Mouse (Mus musculus): ENCODE data around the gene Tagln.

Gene Tagln

DNA sequence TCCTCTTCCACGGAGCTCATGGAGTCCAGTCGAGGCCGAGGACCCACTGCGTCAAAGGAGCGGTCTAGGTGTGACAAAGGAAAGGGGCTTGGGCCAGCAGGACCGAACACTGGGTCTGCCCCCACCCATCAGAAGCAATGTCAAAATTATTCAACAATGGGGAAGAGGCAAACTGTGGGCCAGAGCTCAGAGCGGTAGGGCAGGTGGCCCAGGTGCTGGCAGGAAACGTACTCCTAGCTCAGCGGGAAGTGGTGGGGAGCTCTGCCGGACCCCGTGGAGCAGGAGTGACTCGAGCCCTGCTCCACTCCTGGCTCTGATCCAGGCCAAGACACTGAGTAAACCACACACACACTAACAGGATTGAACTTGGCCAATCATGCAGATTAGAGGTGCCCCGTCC lies 9.9 kb upstream of the Tagln start:
- DNase-seq = no peak

DNA sequence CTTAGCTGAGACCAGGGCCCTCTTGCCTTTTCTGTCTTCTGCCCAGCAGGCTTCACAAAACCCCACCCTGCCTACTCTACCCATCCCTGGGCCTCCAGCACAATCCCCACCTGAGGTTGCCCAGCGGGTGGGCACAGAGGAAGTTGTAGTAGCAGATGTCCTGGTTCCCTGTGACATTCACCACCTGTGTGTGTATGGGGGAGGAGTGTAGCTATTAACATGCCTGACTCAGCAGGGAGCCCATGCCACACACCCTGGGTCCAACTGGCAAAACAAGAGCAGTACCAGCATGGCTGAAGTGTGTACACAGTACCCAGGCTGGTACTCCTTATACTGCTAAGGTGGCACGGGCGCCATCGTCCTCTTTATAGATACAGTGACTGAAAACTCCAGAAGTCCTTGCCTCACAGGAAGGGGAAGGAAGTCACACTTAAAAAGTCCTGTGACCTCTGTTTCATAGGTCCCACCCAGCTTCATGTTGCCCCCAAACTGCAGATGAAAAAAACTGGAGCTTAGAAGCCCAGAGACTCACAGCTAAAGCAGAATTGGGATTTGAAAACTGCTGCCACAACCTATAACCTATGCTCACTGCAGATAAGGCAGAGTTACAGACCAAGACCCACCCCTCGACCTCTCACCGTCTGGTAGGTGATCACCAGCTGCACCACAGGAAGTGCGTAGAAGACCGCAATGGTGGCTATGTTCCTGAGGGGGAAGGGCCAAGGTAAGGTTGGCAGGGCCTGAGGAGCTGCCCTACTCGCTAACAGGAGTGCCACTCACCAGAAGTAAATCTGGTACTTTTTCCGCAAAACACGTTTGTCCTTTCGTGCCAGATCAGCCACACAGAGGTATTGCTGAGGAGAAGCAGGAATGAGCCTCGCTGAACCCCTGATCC lies 8.9 kb upstream of the Tagln start:
- DNase-seq = no peak

DNA sequence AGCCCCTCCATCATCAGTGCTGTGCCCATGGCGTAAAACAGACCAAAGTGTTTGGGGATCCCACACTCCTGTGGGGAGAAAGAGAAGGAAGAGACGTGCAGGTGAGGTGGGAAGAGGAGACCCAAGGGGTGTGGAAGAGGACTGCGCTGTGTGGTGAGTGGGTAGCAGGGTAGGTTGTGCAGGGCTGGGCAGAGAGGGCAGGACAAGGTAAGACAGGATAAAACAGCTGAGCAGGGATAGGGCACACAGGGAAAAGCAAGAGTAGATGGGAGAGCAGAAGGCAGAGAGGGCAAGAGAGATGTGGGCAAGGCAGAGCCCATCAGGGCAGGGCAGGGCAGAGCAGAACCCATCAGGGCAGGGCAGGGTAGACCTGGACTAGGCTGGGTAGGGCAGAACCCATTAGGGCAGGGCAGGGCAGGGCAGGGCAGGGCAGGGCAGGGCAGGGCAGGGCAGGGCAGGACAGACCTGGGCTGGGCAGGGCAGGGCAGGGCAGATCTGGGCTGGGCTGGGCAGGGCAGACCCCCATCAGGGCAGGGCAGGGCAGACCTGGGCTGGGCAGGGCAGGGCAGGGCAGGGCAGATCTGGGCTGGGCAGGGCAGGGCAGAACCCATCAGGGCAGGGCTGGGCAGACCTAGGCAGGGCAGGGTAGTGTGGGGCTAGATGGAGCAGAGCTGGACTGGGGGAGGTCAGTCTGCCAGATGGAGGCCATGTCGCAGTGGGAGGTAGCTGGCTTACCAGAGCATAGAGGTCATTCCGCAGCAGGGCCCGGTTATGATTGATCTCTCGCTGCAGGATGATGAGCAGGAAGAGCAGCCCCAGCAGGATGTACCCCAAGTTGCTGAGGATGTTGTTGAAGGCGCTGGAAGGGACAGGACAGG lies 8.0 kb upstream of the Tagln start:
- DNase-seq = no peak

DNA sequence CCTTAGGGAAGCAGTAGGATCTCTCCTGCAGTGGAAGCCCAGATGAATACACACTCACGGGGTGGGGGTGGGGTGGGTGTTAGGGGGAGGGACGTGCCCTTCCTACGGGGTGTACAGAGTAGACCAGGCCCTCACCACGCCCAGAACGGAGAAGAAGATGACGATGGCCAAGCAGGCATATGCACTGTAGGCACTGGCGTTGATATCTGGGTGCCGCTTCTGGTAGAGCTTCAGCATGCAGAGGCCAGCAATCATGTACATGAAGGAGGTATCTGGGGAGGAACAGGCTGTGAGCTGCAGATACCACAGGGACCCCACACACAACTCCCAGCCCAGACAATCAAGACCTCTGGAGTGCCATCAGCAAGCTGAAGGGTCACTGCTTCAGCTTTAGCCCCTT lies 7.1 kb upstream of the Tagln start:
- no peak for DNase-seq

DNA sequence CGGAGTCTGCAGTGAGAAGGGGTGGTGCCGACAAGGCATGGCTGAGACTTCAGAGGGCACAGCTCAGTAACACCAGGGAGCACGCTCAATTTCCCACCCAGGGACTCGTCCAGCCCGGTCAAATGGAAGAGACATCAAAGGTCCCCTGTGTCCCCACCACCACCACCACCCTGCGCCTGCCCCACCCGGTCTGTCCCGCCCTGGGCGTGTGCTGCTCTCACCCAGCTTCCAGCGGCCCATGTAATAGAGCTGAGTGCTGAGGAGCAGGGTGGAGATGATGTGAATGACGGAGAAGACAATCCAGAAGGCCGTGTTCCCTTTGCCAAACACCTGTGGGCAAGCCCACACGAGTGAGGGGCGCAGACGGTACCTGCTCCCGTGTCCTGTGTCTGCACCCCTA lies 6.6 kb upstream of the Tagln start:
- no peak for DNase-seq

DNA sequence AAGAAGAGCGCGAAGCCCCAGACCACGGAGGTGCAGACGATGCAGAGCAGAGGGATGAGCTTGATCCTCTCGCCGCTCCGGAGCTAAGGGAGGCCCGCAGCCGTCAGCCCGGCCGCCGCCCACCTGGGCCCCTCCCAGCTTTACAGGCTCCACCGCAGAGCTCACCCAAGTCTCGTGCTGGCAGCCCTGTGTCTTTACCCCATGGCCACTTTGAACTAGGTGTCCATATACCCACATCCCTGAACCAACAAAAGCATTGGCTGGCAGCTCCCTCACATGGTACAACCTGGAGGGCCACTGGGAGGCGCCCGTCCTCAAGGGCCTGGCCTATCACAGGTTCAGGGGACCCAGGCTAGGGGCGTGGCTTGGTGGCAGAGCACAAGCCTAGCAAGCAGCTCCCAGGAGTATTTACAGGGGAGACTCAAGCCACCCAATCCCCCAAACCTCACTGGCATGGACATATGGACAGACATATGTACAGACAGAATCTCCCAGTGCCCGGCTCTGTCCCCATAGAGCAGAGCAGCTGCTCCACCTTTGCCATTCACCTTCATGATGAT lies 5.6 kb upstream of the Tagln start:
- no peak for DNase-seq

DNA sequence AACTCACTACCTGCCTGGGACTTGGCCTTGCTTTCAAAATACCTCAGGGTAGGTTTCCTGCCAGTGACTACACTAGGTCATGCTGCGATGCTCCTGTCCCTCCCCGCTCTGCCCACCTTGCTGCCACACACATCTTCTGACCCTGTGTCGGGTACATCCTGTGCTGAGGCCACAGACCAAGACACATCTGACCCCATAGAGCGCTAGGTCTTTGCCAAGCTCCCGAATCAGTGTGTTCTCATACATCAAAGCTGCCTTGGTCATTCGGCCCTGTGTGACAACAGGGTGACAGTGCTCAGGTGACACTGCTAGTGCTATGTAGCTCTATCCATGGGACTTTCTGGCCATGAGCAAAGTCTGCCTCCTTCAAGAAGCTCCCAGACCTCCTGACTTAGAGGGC lies 3.9 kb upstream of the Tagln start:
- DNase-seq = no peak

DNA sequence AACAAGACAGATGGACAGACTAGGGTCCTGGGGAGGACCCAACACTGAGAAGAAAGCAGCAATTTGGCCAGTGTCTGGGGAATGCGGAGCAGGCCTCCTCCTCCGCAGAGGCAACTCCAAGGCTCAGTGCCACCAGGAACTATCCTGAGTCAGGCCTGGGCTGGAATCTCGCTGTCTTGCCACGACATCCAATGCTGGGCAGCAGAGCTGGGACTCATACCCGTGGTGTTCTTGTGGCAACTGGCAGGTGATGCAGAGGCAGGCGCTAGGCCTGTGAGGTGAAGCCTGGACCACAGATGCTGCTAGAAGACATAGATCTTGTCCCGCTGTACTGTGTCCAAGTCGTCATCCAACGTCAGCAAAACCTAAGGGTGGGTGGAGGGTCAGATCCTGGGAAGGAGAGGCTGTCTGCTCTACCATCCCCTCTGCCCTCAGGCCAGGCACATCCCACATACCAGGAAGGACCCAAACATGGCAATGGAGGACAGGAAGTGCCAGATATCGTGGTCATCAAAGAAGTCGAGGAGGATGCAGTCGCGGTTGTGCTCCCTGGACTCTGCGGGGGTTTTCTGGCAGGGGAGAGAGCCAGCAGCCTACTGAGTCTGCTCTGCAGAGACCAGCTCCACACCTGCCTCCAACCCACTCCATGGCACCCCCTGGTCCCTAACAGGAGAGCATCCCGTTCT lies 3.2 kb upstream of the Tagln start:
- DNase-seq = no peak

DNA sequence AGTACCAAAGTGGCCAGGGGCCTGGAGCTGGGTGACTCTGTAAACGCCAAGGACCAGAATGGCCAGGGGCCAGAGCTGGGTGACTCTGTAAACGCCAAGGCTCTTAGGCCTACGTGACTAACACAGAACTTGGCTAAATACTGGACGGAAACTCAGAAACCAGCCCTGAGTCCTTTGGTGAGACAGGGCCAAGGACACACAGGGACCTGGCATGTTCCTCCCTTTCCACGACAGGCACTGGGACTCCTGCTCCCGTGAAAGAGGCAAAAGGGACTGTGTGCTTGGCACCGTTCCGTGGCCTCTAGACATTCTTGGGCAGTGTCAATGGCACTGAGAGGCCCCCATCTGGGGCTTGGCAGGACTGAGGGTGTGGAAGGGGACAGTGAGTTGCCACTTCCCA lies 2.2 kb upstream of the Tagln start:
- no peak for DNase-seq

DNA sequence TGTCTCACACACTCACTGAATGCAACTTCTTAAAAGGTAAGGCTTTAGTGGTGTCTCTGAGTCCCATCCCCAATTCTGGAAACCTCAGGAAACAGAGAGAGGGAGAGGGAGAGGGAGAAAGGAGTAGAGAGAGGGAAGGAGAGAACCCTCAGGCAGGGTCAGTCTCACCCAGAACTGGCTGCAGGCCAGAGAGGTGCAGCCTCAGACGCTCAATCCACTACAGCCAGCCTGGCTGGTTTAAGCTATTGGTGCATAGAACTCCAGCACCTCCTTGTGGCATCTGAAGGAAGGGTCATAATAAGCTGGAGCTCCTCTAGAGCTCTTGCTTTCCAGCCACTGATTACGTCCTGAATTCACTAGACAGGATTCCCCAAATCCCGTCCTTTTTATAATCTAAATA lies 1.0 kb upstream of the Tagln start:
- DNase-seq = peak; percentile 79

DNA sequence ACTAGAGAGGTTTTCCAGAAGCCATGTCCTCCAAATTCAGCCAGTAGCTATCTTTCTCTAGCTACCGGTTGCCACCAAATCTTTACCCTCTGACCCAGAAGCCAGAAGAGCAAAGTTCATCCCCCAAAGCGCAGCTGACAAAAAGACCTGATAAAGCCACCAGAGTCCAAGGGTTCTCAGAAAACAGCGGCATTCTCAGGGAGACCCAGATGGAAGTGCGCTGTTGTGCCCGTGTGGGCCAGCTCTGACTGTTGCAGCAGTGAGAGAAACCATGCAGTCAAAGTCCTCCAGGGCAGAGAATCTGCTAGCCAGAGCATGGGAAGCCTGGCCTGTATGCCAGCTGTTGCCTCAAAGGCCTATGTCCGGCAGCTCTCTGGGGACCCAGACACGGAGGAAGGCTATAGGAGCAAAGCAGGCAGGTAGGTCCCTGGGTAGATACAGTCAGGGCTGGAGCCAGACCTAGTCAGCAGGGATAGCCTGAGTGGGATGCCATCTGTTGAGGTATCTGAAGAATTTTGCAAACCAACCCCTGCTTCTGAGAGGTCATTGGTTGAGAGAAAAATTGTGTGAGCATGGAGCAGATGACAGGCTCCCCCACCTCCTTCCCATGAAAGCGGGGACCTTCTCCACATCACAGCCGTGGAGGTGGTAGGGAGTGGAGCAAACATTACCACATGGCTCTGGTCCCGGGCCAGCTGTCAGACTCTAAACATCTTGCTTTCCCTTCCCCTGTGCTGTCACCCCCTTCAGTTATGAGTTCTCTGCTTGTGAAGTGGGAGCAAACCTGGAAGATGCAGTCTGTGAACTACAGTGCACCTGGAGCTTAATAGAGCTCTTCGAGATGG lies 3.1 kb downstream of the Tagln start:
- peak; percentile 52 for DNase-seq

DNA sequence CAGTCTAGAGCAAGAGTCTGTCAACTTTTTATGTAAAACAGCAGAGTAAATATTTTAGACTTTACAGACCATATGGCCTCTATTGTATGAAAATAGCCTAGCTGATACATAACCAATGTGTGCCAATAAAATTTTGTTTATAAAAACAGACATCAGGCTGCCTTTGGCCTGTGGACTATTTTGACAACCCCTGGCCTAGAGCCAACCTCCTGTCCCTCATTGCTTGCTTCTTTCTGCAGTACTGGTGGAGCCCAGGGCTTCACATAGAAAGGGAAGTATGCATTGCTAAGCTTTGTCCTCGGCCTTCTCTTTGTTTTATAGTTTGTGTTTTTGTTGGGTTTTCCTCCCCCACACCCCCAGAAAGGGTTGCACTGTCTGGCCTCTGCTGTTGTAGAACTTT lies 3.9 kb downstream of the Tagln start:
- peak; percentile 62 for DNase-seq

DNA sequence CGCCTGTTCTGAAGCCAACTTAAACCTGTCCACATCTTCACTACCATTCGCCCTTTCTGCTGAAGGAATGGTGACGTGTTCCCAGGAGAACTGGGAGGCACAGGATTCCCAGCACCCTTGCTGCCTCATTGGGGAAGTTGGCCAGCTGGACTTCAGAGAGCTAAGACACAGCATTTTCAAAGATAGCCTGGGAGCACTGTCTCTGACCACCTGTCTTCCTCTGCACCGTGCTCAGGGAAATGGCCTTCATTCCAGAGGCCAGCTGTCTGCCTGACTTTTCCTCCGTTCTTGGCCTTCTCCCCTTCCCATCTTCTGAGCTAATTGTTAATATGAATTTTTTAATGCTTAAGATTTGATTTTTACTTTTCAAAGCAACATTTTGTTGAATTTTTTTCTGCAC lies 6.6 kb downstream of the Tagln start:
- DNase-seq = no peak

DNA sequence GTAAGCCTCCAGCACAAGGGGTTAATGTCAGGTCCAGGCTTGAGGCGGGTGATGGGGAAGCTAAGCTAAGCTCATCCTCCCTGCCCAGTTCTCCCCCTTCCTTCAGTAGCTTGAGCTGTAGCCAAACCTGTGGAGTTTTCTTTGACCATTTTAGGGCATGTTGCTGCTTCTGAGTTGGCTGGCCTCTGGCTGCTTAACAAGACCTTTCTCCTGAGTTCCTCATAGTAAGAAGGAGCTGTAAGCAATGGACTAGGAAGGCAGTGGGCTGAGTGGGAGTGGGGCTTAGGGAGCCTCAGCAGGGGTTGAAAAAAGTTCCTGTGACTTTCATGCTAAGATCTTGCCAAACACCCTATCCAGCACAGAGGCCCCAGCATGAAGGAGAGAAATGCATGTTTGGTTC lies 16.0 kb downstream of the Tagln start:
- no peak for DNase-seq

DNA sequence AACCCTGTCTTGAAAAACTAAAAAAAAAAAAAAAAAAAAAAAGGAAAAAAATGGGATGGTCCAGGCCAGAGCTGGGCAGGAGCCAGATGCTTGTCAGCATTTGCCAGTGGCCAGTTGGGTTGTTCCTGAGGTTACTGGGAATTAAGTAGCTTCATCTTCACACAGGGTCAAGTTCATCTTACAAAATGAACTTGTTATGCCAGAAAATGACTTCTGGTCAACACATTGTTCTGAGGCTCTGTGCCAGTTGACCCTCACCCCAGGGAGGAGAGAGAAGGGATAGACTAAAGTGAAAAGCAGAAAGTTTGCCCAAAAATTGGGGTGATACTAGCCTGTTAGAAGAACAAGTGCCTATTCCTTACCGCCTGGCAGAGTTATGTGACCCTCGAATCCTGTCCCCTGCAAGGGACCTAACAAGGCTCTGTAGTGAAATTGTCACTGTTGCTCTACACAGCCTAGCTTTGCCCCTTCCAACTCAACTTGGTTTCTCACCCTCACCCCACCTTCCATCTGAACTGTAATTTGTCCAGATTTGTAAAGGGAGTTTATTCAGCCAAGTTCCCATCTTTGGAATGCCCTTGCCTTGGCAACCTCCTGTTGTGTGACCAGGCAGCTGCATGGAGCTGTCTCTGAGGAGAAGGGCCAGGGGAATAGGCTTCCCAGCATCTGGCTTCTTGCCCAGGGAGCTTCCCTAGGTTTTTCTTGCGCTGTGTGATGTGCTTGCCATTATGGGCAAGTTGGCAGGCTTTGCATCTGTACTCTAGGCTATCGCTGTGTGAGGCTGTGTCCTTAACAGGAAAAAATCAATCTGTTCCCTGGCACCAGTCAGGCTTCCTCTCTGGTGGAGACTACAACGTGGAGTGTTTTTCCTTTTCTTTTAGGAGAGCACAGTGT lies 18.6 kb downstream of the Tagln start:
- DNase-seq = peak; percentile 79

DNA sequence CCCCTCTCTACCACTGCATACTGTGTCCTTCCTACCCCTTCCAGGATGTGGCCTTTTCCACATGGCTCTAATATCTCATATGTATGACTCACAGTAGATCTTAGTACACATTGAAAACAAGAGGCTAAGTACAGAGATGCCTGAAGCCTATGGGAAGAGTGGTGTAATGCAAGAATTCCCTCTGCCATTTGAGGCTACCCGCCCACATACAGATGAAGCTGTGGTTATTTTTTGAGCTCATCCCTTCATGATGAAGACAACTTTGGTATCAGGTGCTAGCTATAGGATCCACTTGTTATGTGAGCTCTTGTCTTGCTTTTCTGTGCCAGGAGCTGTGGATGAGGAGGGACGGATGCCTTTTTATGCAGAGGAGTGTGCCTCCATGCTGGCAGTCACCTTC lies 20.2 kb downstream of the Tagln start:
- no peak for DNase-seq

DNA sequence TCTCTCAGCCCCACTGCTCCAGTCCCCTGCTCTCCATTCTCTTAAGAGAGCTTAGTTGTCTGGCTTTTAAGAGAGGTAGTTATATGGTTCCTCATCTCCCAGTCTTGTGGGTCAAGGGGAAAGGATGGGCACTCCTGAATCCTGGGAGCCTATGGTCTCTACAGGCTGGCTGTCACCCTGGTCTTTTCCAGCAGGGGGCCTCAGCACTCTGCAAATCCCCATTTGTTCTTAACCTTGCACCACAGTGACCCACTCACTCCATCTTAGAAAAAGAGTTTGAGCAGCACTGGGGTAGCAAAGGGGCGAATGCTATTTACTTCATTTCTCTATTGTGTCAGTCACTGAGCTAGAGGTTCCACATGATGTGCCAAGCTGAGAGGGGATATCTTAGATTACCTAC lies 24.2 kb downstream of the Tagln start:
- peak; percentile 74 for DNase-seq

DNA sequence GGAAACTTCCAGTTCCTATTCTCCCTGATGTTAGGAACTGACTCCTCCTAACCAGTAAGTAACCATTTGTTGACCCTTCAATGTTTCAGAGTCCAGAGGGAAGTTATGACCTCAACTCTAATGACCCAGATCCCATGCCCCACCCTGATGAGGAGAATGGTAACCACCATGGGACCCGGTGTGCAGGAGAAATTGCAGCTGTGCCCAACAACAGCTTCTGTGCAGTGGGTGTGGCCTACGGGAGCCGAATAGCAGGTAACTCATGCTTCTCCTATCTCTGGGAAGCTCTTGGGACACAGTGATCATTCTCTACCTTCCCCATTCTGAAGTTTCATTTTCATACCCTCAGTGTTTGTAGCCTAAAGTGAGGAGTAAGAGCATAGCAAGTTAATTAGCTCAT lies 24.9 kb downstream of the Tagln start:
- DNase-seq = no peak

DNA sequence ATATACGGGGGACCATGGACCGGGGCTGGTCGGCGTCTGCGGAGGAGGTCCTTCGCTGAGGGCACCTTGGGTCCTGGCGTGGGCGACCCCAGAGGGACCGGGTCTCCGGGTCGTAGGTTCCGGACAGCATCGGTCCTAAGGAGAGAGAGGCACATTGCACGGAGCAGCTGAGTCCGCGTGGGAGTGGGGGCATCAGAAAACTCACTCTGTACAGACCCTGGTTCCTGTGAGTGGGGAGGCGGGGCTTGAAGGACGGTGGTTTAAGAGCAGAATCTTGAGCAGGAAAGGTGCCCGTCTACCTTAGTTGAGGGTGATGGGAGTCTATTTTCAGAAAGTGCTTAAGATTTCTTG lies 28.8 kb downstream of the Tagln start:
- DNase-seq = no peak

DNA sequence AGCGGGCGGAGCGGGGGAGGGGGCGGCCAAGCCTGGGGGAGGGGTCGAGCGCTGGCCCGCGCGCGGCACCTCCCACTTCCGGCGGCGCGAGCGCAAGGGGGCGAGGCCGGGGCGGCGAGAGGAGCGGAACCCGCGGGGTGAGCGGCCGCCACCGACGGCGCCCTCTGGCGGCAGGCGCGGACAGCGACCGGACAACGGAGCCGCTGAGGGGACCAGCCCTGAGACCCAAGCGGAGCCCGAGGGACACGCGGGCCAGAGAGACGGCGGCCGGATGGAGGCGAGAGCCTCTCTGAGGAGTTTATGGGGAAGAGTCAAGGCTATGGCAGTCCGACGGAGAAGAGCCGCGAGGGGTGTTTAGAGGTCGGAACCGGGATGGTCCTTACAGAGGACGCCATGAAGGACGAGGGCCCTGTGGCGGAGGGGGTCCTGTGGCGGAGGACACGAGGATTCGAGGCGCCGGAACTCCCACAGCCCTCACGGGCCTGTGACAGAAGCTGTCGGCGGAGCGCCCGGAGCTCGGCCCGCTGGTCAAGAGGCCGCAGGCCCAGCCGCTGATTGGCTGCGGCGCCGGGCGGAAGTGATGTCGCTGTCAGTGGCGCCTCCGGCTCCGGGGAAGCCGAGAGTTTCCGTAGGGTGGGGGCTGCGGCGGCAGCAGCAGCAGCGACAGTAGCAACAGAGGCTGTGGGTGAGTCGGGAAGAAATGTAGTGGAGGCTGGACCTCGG lies 29.3 kb downstream of the Tagln start, which contains the start of the genes Pcsk7 and Rnf214:
Gene Pcsk7 (plus strand): TSS at position 143 of the 723 bp plus-strand sequence.
Gene Rnf214 (minus strand): TSS at position 557 of the 723 bp plus-strand sequence.
- DNase-seq = peak; percentile 92
